Mouse (Mus musculus) CD8-positive naive resting alpha-beta T cell, adult 2 months (primary cell): ENCODE measurements around the gene Tsen34.
"Not testable (repeated sequence)": the region's sequence is repeated elsewhere in the genome, so short reads cannot be mapped to it uniquely, and the experiment has no call there.

Experiments
- DNase-seq, 2 experiments: peaks; one replicate each; pipeline ENCODE4 v3.0.0; 2022; ENCODE audit warnings: low read depth in 2 of 2, low spot score in 2 of 2

Tsen34 gene

GRCm38 (mm10) chr7:3685400-3686187 is 7.1 kb upstream of the Tsen34 start:
- DNase-seq = no peak

- DNase-seq = no peak
Observed at GRCm38 (mm10) chr7:3691919-3692318, 744 bp upstream of the Tsen34 start.

- peak; percentile 97 to 98 for DNase-seq
Observed at GRCm38 (mm10) chr7:3692987-3693808, 535 bp downstream of the Tsen34 start, which contains the start of gene Mboat7. Gene Mboat7 (minus strand): TSS chr7:3693523.

- no peak for DNase-seq
Observed at GRCm38 (mm10) chr7:3693809-3694075, 1.1 kb downstream of the Tsen34 start.

- peak; percentile 40 to 57 for DNase-seq
Observed at GRCm38 (mm10) chr7:3694076-3694948, 1.6 kb downstream of the Tsen34 start.

- not testable (repeated sequence) for DNase-seq
Observed at GRCm38 (mm10) chr7:3694949-3695305, 2.3 kb downstream of the Tsen34 start.

GRCm38 (mm10) chr7:3698471-3698870 is 5.8 kb downstream of the Tsen34 start:
- no peak for DNase-seq

GRCm38 (mm10) chr7:3703148-3703878 is 10.7 kb downstream of the Tsen34 start:
- no peak for DNase-seq

- peak; percentile 93 to 95 for DNase-seq
Observed at GRCm38 (mm10) chr7:3703879-3704441, 11.3 kb downstream of the Tsen34 start, which contains the start of gene Rps9. Gene Rps9 (plus strand): TSS chr7:3703993.

GRCm38 (mm10) chr7:3704475-3704874 is 11.8 kb downstream of the Tsen34 start:
- no peak for DNase-seq

GRCm38 (mm10) chr7:3705461-3705860 is 12.8 kb downstream of the Tsen34 start:
- DNase-seq = not testable (repeated sequence)

- no peak for DNase-seq
Observed at GRCm38 (mm10) chr7:3705911-3706310, 13.2 kb downstream of the Tsen34 start.

- DNase-seq = no peak
Observed at GRCm38 (mm10) chr7:3706343-3706934, 13.8 kb downstream of the Tsen34 start.

- DNase-seq = no peak
Observed at GRCm38 (mm10) chr7:3707027-3707426, 14.4 kb downstream of the Tsen34 start.

GRCm38 (mm10) chr7:3707568-3708413 is 15.1 kb downstream of the Tsen34 start:
- no peak for DNase-seq

- DNase-seq = not testable (repeated sequence)
Observed at GRCm38 (mm10) chr7:3708447-3708980, 15.9 kb downstream of the Tsen34 start.

GRCm38 (mm10) chr7:3709000-3709399 is 16.3 kb downstream of the Tsen34 start:
- no peak for DNase-seq

- no peak for DNase-seq
Observed at GRCm38 (mm10) chr7:3712264-3712942, 19.7 kb downstream of the Tsen34 start.
